Mouse (Mus musculus): ENCODE measurements around the gene Gm20696.

- no peak for TF ChIP-seq GATA1 (IDR thresholded peaks at IDR 0.05; ENCODE audit: low read length)
- no peak for TF ChIP-seq TAL1 (IDR thresholded peaks at IDR 0.05; ENCODE audit: low read length)
Observed at GRCm38 (mm10) chr6:99655488-99655887, 11.1 kb downstream of the Gm20696 start.
